Mouse (Mus musculus) ES-E14 (cell line): ENCODE measurements around the gene Phf1. TPM values are rescaled to one million over a fixed set of nuclear protein-coding genes. Genes with fewer than 3 reads are reported as not detected.

Experiments
- DNase-seq: peaks from one replicate; pipeline ENCODE4 v3.0.0-alpha.2; 2013; ENCODE audit warnings: low read depth, low spot score
- H3K27ac ChIP-seq: 2 replicates; pipeline ENCODE4 v1.5.1; 2012; ENCODE audit warnings: low read depth, mild to moderate bottlenecking, low read length, moderate library complexity, mixed read lengths; ENCODE audit not compliant: poor library complexity, insufficient read depth, severe bottlenecking
- H3K36me3 ChIP-seq: 2 replicates; pipeline ENCODE4 v1.6.1; 2012; ENCODE audit warnings: mild to moderate bottlenecking, low read length, moderate library complexity, mixed read lengths; ENCODE audit not compliant: control insufficient read depth, poor library complexity, insufficient read depth, severe bottlenecking
- H3K4me1 ChIP-seq, 2 experiments: fragments of 150-350 bp in 1 of 2; sonication (generic) in 1 of 2; 2 replicates each; pipeline ENCODE4 v1.6.1; 2012; ENCODE audit warnings: low read length in 2 of 2, mild to moderate bottlenecking in 1 of 2, mixed read lengths in 1 of 2; ENCODE audit not compliant: control insufficient read depth in 2 of 2, insufficient read depth in 2 of 2, poor library complexity in 1 of 2
- H3K4me3 ChIP-seq, 2 experiments: fragments of 150-350 bp in 1 of 2; sonication (generic) in 1 of 2; 2 replicates each; pipeline ENCODE4 v1.5.1; 2012; ENCODE audit warnings: low read length in 2 of 2, low read depth in 1 of 2, mild to moderate bottlenecking in 1 of 2, mixed read lengths in 1 of 2; ENCODE audit not compliant: insufficient read depth in 1 of 2, poor library complexity in 1 of 2, severe bottlenecking in 1 of 2
- H3K9ac ChIP-seq: 2 replicates; pipeline ENCODE4 v1.6.1; 2012; ENCODE audit warnings: low read depth, mild to moderate bottlenecking, low read length, mixed read lengths; ENCODE audit not compliant: poor library complexity, insufficient read depth, severe bottlenecking
- H3K9me3 ChIP-seq: fragments of 150-350 bp; sonication (generic); 2 replicates; pipeline ENCODE4 v1.6.1; 2012; ENCODE audit warnings: low read depth, mild to moderate bottlenecking, low read length; ENCODE audit not compliant: control insufficient read depth, insufficient read depth
- CHD2 ChIP-seq: IDR thresholded peaks from 2 replicates; pipeline ENCODE4 v1.6.1; 2014; ENCODE audit warnings: mild to moderate bottlenecking, low read depth, low read length, inconsistent platforms
- HCFC1 ChIP-seq: IDR thresholded peaks from 2 replicates; pipeline ENCODE4 v1.6.1; 2012; ENCODE audit warnings: low read length, inconsistent platforms, borderline replicate concordance; ENCODE audit not compliant: insufficient read depth
- MAFK ChIP-seq: IDR thresholded peaks from 2 replicates; pipeline ENCODE4 v1.6.1; 2014; ENCODE audit warnings: mild to moderate bottlenecking, low read depth, low read length, inconsistent platforms; ENCODE audit not compliant: insufficient read depth
- ZC3H11A ChIP-seq: IDR thresholded peaks from 2 replicates; pipeline ENCODE4 v1.6.1; 2012; ENCODE audit warnings: low read depth, mild to moderate bottlenecking, inconsistent platforms, low read length, borderline replicate concordance
- ZNF384 ChIP-seq: IDR thresholded peaks from 2 replicates; pipeline ENCODE4 v1.6.1; 2012; ENCODE audit warnings: low read depth, low read length, inconsistent platforms
- in situ Hi-C, 2 experiments: fragments of 600-800 bp; cut with MboI; formaldehyde crosslinking; loops; one replicate each; pipeline ENCODE4 v1.15.1; 2025; ENCODE audit warnings: low sequenced_read_pairs in 2 of 2, inconsistent platforms in 1 of 2; ENCODE audit not compliant: unreplicated experiment in 2 of 2
- total RNA-seq: library from RNA; depleted of rRNA; stranded (reverse); fragments of 300-350 nt; gene quantifications from 2 replicates; pipeline ENCODE4 v1.2.3, GENCODE M21; 2012

The Phf1 gene
- total RNA-seq, 1 experiment = 9.4 TPM

DNA sequence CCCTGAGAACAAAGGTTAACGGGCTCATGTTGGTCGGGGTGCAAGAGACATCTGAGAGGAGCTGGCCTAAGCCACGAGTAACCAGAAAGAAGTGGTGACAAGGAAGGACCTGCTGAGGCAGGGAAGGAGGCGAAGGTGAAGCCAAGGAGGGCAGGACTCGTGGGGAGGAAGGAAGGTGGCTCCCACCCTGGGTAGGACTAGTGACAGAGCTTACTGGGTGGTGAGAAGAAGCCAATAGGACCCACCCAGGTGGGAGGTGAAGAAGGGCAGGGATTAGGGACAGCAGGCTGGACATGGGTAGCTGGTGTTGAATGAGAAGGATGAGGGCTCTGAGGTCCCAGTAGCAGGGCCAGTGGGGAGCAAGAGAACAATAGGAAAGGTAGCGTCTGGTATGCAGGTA lies 20.3 kb downstream of the Phf1 start:
- in situ Hi-C loops = no loop called here
- H3K4me3 ChIP-seq = no peak overlapping the region
- H3K27ac ChIP-seq = no peak overlapping the region
- H3K9me3 ChIP-seq = no peaks in the 10 kb centered on the region
- DNase-seq = no peak
- H3K36me3 ChIP-seq = peaks cover 21% of the 10 kb centered on the region
- TF ChIP-seq ZNF384 (no peak), CHD2 (no peak), MAFK (no peak), ZC3H11A (no peak)
- no peak overlapping the region for H3K9ac ChIP-seq
- peaks cover 2 to 33% of the 10 kb centered on the region in 2 experiments; a peak in 2 of 4 replicates for H3K4me1 ChIP-seq

DNA sequence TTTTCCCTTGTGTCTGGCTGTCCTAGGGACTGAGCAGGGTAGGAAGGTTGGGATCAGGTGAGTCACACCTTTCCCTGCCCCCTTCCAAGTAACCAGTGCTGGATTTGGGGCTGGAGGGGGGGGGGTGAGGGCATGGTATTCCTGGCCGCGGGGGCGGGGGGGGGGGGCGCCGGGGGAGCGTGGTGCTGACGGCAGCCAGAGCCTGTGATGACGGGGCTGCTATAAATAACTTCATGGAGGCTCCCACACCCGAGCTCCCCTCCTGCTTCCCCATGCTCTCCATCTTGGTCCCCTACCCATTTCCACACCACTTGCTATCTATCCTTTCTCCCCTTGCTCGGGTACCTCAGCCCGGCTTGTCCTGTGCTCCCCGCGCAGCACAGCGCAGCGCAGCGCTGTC lies 20.9 kb downstream of the Phf1 start:
- Histone ChIP-seq H3K9me3 (no peaks in the 10 kb centered on the region), H3K27ac (no peak overlapping the region), H3K9ac (no peak overlapping the region), H3K36me3 (peaks cover 21% of the 10 kb centered on the region), H3K4me3 (0 out of 4 replicates have a peak overlapping the region, but pooled peaks of 1 of the 2 experiments have one; percentile 5), H3K4me1 (peaks cover 2 to 36% of the 10 kb centered on the region in 2 experiments; a peak in 2 of 4 replicates)
- TF ChIP-seq HCFC1 = no peak
- no peak for TF ChIP-seq ZC3H11A
- in situ Hi-C loops = no loop called here
- DNase-seq = no peak

DNA sequence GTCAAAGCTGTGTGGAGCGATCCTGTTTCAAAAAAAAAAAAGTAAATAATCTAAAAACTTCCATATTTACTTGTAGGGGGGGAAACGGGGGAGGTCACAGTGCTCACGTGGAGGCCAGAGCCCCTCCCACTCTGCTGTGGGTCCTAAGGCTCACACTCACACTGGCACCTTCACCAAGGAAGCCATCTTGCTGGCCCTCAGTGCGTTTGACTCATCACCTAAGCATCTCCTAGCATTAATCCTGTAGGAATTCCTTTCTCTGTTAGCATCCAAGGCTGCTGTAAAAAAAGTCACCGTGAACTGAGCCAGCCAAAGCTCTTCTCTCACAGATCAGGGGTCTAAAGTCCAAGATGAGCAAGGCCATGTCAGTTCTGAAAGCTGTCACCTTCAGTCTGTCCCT lies 23.5 kb downstream of the Phf1 start:
- peaks cover 2 to 35% of the 10 kb centered on the region in 2 experiments; a peak in 2 of 4 replicates for H3K4me1 ChIP-seq
- DNase-seq = no peak
- peaks cover 35% of the 10 kb centered on the region for H3K36me3 ChIP-seq
- no peaks in the 10 kb centered on the region for H3K9me3 ChIP-seq
- H3K9ac ChIP-seq = no peak overlapping the region
- in situ Hi-C loops = no loop called here
- no peak overlapping the region for H3K27ac ChIP-seq
- TF ChIP-seq ZNF384 = no peak
- TF ChIP-seq MAFK = no peak
- no peak for TF ChIP-seq HCFC1
- TF ChIP-seq CHD2 = no peak
- TF ChIP-seq ZC3H11A = no peak
- H3K4me3 ChIP-seq = no peak overlapping the region

DNA sequence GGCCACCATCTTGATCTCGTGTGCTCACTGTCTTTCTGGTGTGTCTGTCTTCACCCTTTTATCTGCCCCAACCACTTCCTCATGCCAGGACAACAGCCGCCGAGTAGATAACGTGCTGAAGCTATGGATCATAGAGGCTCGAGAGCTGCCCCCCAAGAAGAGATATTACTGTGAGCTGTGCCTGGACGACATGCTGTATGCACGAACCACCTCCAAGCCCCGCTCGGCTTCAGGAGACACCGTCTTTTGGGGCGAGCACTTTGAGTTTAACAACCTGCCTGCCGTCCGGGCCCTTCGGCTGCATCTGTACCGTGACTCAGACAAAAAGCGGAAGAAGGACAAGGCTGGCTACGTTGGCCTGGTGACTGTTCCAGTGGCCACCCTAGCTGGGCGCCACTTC lies 24.0 kb downstream of the Phf1 start:
- Histone ChIP-seq H3K36me3 (peaks cover 38% of the 10 kb centered on the region), H3K9me3 (no peaks in the 10 kb centered on the region), H3K9ac (no peak overlapping the region), H3K27ac (no peak overlapping the region), H3K4me3 (no peak overlapping the region), H3K4me1 (peaks cover 2 to 41% of the 10 kb centered on the region in 2 experiments; a peak in 2 of 4 replicates)
- no peak for DNase-seq
- TF ChIP-seq ZNF384 (no peak), MAFK (no peak), HCFC1 (no peak), CHD2 (no peak), ZC3H11A (no peak)
- in situ Hi-C loops = no loop called here

DNA sequence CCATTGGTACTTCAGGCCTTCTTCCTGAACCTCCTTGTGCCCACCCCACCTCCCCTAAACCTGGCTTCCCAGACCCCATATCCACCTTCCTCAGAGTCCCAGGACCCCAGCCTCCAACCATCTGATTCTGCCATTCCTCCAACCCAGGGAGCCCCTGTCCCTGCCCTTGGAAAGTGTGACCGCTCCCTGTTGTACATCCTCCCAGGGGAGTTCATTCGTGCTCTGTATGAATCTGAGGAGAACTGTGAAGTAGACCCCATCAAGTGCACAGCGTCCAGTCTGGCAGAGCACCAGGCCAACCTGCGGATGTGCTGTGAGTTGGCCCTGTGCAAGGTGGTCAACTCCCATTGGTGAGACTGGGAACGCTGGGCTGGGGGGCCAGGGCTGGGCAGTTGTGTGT lies 25.0 kb downstream of the Phf1 start:
- in situ Hi-C loops = no loop called here
- TF ChIP-seq ZNF384 = no peak
- no peak for TF ChIP-seq ZC3H11A
- TF ChIP-seq HCFC1 = no peak
- TF ChIP-seq CHD2 = no peak
- no peak for TF ChIP-seq MAFK
- H3K27ac ChIP-seq = no peak overlapping the region
- peaks cover 41% of the 10 kb centered on the region for H3K36me3 ChIP-seq
- DNase-seq = no peak
- no peak overlapping the region for H3K4me3 ChIP-seq
- peaks cover 2 to 35% of the 10 kb centered on the region in 2 experiments; a peak in 2 of 4 replicates for H3K4me1 ChIP-seq
- no peaks in the 10 kb centered on the region for H3K9me3 ChIP-seq
- H3K9ac ChIP-seq = no peak overlapping the region
